8 mouse cellular contexts compared by ENCODE assay signal in genomic region chr14:76610429-76611378, GRCm38 (mm10). TPM values are rescaled to one million over a fixed set of nuclear protein-coding genes. Genes with fewer than 3 reads are reported as not detected.
DNase-seq lines count a peak whose midpoint lies in the region; ATAC-seq and TF ChIP-seq lines count a peak whose summit lies in the region.

No protein-coding gene starts in this region.

- 0 out of 2 replicates have a peak overlapping the region, but pooled peaks have one; percentile 15 for H3K27ac ChIP-seq in heart, embryonic 11.5 days (ENCODE audit: low read depth, low read length)
- peak overlapping the region; percentile 70 for H3K27ac ChIP-seq in layer of hippocampus, adult 2 months
- no peak overlapping the region for H3K27ac ChIP-seq in neural tube, embryonic 15.5 days (replicated peaks)

- H3K36me3 ChIP-seq in heart, embryonic 11.5 days (ENCODE audit: control insufficient read depth, insufficient read depth, low read length): no peaks in the 10 kb centered on the region
- H3K36me3 ChIP-seq in neural tube, embryonic 15.5 days: no peaks in the 10 kb centered on the region

- ATAC-seq in heart, embryonic 11.5 days (replicated peaks; ENCODE audit: insufficient number of reproducible peaks, low FRiP score, low TSS enrichment): peak; percentile 57; the same call in 1 of the 2 replicates
- ATAC-seq in neural tube, embryonic 15.5 days (ENCODE audit: low FRiP score): peak; percentile 76; the same call in 1 of the 2 replicates

- H3K27me3 ChIP-seq in heart, embryonic 11.5 days (ENCODE audit: control insufficient read depth, insufficient read depth, low read length): no peaks in the 10 kb centered on the region
- H3K27me3 ChIP-seq in neural tube, embryonic 15.5 days (replicated peaks): no peaks in the 10 kb centered on the region

- H3K4me3 ChIP-seq in heart, embryonic 11.5 days (ENCODE audit: low read depth, low read length): no peak overlapping the region
- H3K4me3 ChIP-seq in layer of hippocampus, adult 2 months: no peak overlapping the region
- no peak overlapping the region for H3K4me3 ChIP-seq in neural tube, embryonic 15.5 days (replicated peaks)

- peaks cover 2% of the 10 kb centered on the region; the same call in 1 of the 2 replicates for H3K4me1 ChIP-seq in heart, embryonic 11.5 days (ENCODE audit: control insufficient read depth, insufficient read depth, low read length)
- H3K4me1 ChIP-seq in neural tube, embryonic 15.5 days: peaks cover 20% of the 10 kb centered on the region

- 39% methylated on average over 11 of the region's 11 CpGs for WGBS in heart, embryonic 11.5 days (ENCODE audit: insufficient replicate concordance)
- 27% methylated on average over 11 of the region's 11 CpGs for WGBS in neural tube, embryonic 15.5 days

- peak; percentile 71 for DNase-seq in layer of hippocampus, adult 11-12 months (ENCODE audit: low spot score)
- DNase-seq in layer of hippocampus, adult 9-10 months (ENCODE audit: low spot score): no peak
- DNase-seq in cerebellum, adult 9-10 months: peak; percentile 92
- DNase-seq in layer of hippocampus, adult 2 months (ENCODE audit: low spot score in 2 of 2): peak; percentile 71 to 81
- no peak for DNase-seq in urinary bladder, postnatal 10 days (ENCODE audit: low spot score)
- no peak for DNase-seq in embryo, embryonic 9.5 days (ENCODE audit: extremely low spot score)

- no peaks in the 10 kb centered on the region for H3K9me3 ChIP-seq in heart, embryonic 11.5 days (replicated peaks; ENCODE audit: control insufficient read depth, low read length)
- H3K9me3 ChIP-seq in neural tube, embryonic 15.5 days (replicated peaks): no peaks in the 10 kb centered on the region

- 0 out of 2 replicates have a peak overlapping the region, but pooled peaks have one; percentile 28 for H3K9ac ChIP-seq in heart, embryonic 11.5 days (ENCODE audit: low read depth, low read length)
- no peak overlapping the region for H3K9ac ChIP-seq in neural tube, embryonic 15.5 days (replicated peaks)

- peak overlapping the region; percentile 19 for H3K4me2 ChIP-seq in heart, embryonic 11.5 days
- H3K4me2 ChIP-seq in neural tube, embryonic 15.5 days: no peak overlapping the region

- TF ChIP-seq CTCF in layer of hippocampus, adult 2 months (conservative IDR thresholded peaks at IDR 0.05): no peak

RNA-seq across cellular contexts. Expression of gene Serp2, which starts 54.0 kb away (rescaled TPM):
- 24.4 TPM in 2 replicates for polyA plus RNA-seq in heart, embryonic 11.5 days (2014; fragmentation: Nextera tagmentation; extraction: Ambion mirVana)
- total RNA-seq in layer of hippocampus, adult 2 months (2021): 100 to 1,000 TPM; 142 to 158 TPM
- polyA plus RNA-seq in neural tube, embryonic 15.5 days (2015; fragmentation: Nextera tagmentation; extraction: Ambion mirVana): 207 and 245 TPM in 2 replicates

Comparison
In these comparisons a context has a peak if more than half of its experiments do, and no peak if none do; other contexts are left out.
1. DNase-seq: peak in layer of hippocampus, adult 11-12 months (single experiment), cerebellum, adult 9-10 months (single experiment) and layer of hippocampus, adult 2 months (2 of 2); none in layer of hippocampus, adult 9-10 months (single experiment), urinary bladder, postnatal 10 days (single experiment) and embryo, embryonic 9.5 days (single experiment).